10 mouse cellular contexts compared by ENCODE assay signal in the genomic region with DNA sequence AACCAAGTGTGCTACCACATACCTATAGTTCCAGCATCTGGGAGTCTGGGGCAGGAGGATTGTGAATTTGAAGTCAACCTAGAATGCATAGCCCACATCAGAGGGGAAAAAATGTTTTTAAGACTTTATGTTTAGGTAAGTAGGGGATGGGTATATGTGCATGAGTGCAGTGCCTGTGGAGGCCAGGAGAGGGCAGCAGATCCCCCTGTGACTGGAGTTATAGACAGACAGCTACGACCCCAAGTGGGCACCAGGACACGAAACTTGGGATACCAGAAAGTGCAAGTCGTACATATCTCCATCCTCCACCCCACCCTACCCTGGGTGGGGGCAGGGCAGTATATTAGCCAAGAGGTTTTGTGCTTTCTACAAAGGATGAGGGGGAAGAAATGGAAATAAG. TPM values are rescaled to one million over a fixed set of nuclear protein-coding genes. Genes with fewer than 3 reads are reported as not detected.
DNase-seq lines count a peak whose midpoint lies in the region; ATAC-seq and TF ChIP-seq lines count a peak whose summit lies in the region.
"Had no signal": no experiment of that assay in that cellular context is flagged by ENCODE, and none has a peak within 500 bp of the region (broad histone marks: within the 10 kb centered on the region; RNA-seq: fewer than 3 reads in every experiment).

No protein-coding gene starts in this region.

- WGBS in lung, adult 2 months = 34% methylated on average over 3 of the region's 3 CpGs
- 73% methylated on average over 3 of the region's 3 CpGs for WGBS in midbrain, postnatal 0 days

- H3K9ac ChIP-seq in midbrain, postnatal 0 days (replicated peaks; ENCODE audit: low read length, poor library complexity, severe bottlenecking) = no peak overlapping the region
- H3K9ac ChIP-seq: hindbrain, embryonic 15.5 days had no signal

- peak; percentile 80 for TF ChIP-seq CTCF in lung, adult 2 months (IDR thresholded peaks at IDR 0.05; ENCODE audit: insufficient read depth, low read length)
- TF ChIP-seq CTCF in midbrain, postnatal 0 days (IDR thresholded peaks at IDR 0.05) = peak; percentile 72

- no peak for ATAC-seq in midbrain, postnatal 0 days (ENCODE audit: low FRiP score)

- DNase-seq in adrenal gland, postnatal 10 days = peak; percentile 54
- DNase-seq in adrenal gland, adult 8-10 months = no peak
- DNase-seq in lung, adult 2 months = no peak
- no peak for DNase-seq in lung, adult 18-20 months
- peak; percentile 36 for DNase-seq in c-Kit-positive CD71-positive TER-119-positive erythroid progenitor cells, embryonic 14.5 days (ENCODE audit: low spot score)
- DNase-seq in midbrain, postnatal 0 days (ENCODE audit: low spot score) = peak; percentile 22
- DNase-seq in gastrocnemius, adult 8-10 months (ENCODE audit: low spot score in 2 of 2) = no peak
- DNase-seq in heart, adult 9 months (ENCODE audit: low spot score in 2 of 2) = no peak

- H3K4me2 ChIP-seq in midbrain, postnatal 0 days (ENCODE audit: low read depth, low read length, poor library complexity, severe bottlenecking) = no peak overlapping the region
- H3K4me2 ChIP-seq: hindbrain, embryonic 15.5 days had no signal

- H3K27ac ChIP-seq in midbrain, postnatal 0 days (ENCODE audit: low read depth, low read length) = no peak overlapping the region
- H3K27ac ChIP-seq: hindbrain, embryonic 15.5 days had no signal

- TF ChIP-seq POLR2A in lung, adult 2 months (IDR thresholded peaks at IDR 0.05; ENCODE audit: borderline replicate concordance, extremely low read depth, low read depth, low read length) = no peak

- H3K36me3 ChIP-seq in midbrain, postnatal 0 days (ENCODE audit: insufficient read depth, low read length) = peaks cover 44% of the 10 kb centered on the region

- H3K4me1 ChIP-seq in lung, adult 2 months (ENCODE audit: control insufficient read depth, insufficient read depth, low read length) = peaks cover 3% of the 10 kb centered on the region; the same call in 1 of the 2 replicates
- H3K4me1 ChIP-seq in midbrain, postnatal 0 days (ENCODE audit: insufficient read depth, low read length) = no peaks in the 10 kb centered on the region

- H3K9me3 ChIP-seq in midbrain, postnatal 0 days (ENCODE audit: low read length) = no peaks in the 10 kb centered on the region
- H3K9me3 ChIP-seq: hindbrain, embryonic 15.5 days had no signal

- no peaks in the 10 kb centered on the region for H3K27me3 ChIP-seq in midbrain, postnatal 0 days (ENCODE audit: insufficient read depth, low read length)
- H3K27me3 ChIP-seq: hindbrain, embryonic 15.5 days had no signal

- no peak overlapping the region for H3K4me3 ChIP-seq in lung, adult 2 months (replicated peaks; ENCODE audit: extremely low read depth, low read depth, low read length)
- H3K4me3 ChIP-seq in midbrain, postnatal 0 days (ENCODE audit: low read depth, low read length) = no peak overlapping the region
- H3K4me3 ChIP-seq: hindbrain, embryonic 15.5 days had no signal

RNA-seq across cellular contexts. Expression of gene Mia, which starts 4.0 kb away (rescaled TPM):
- total RNA-seq in adrenal gland, postnatal 10 days (2021) = under 1 TPM in 1 of 2 experiments, not detected in 1; 0.69 TPM
- total RNA-seq in adrenal gland, adult 8-10 months (2022) = under 1 TPM in 2 of 4 experiments, not detected in 2; 0.32 to 0.64 TPM
- 10.5 and 13.5 TPM in 2 replicates for polyA plus RNA-seq in lung, adult 2 months (2012; rRNA removed)
- total RNA-seq in midbrain, postnatal 0 days (2014; rRNA removed) = 4.3 and 20.6 TPM in 2 replicates
- polyA plus RNA-seq in midbrain, postnatal 0 days (2015; fragmentation: Nextera tagmentation; extraction: Ambion mirVana) = 17.6 and 20.4 TPM in 2 replicates
- under 1 TPM in 1 of 4 experiments, not detected in 3; 0.75 TPM for total RNA-seq in gastrocnemius, adult 8-10 months (2022)

RNA-seq across cellular contexts. Expression of gene Gm21983, which starts 4.1 kb away (rescaled TPM):
- total RNA-seq in adrenal gland, postnatal 10 days (2021) = not detected
- not detected for total RNA-seq in adrenal gland, adult 8-10 months (2022)
- not detected in 2 replicates for polyA plus RNA-seq in lung, adult 2 months (2012; rRNA removed)
- 2.0 TPM in 1 of 2 replicates, not detected in the other for total RNA-seq in midbrain, postnatal 0 days (2014; rRNA removed)
- not detected in 2 replicates for polyA plus RNA-seq in midbrain, postnatal 0 days (2015; fragmentation: Nextera tagmentation; extraction: Ambion mirVana)
- not detected for total RNA-seq in gastrocnemius, adult 8-10 months (2022)
- polyA plus RNA-seq: neural tube, embryonic 14.5 days had no signal

RNA-seq across cellular contexts. Expression of gene Rab4b, which starts 6.3 kb away (rescaled TPM):
- total RNA-seq in adrenal gland, postnatal 10 days (2021) = 10 to 100 TPM; 36.1 to 42.0 TPM
- 10 to 100 TPM; 60.6 to 88.0 (median 81.4) TPM for total RNA-seq in adrenal gland, adult 8-10 months (2022)
- polyA plus RNA-seq in lung, adult 2 months (2012; rRNA removed) = 67.8 and 69.0 TPM in 2 replicates
- 60.5 and 65.6 TPM in 2 replicates for total RNA-seq in midbrain, postnatal 0 days (2014; rRNA removed)
- 138 and 142 TPM in 2 replicates for polyA plus RNA-seq in midbrain, postnatal 0 days (2015; fragmentation: Nextera tagmentation; extraction: Ambion mirVana)
- total RNA-seq in gastrocnemius, adult 8-10 months (2022) = 1 to 10 TPM; 4.3 to 5.8 (median 4.7) TPM

RNA-seq across cellular contexts. Expression of gene BC024978, which starts 10.6 kb away (rescaled TPM):
- total RNA-seq in adrenal gland, postnatal 10 days (2021) = 10 to 100 TPM; 16.1 to 18.1 TPM
- 10 to 100 TPM; 24.7 to 29.3 (median 27.4) TPM for total RNA-seq in adrenal gland, adult 8-10 months (2022)
- 11.2 and 13.5 TPM in 2 replicates for polyA plus RNA-seq in lung, adult 2 months (2012; rRNA removed)
- 5.9 and 8.7 TPM in 2 replicates for total RNA-seq in midbrain, postnatal 0 days (2014; rRNA removed)
- 2.3 and 2.8 TPM in 2 replicates for polyA plus RNA-seq in midbrain, postnatal 0 days (2015; fragmentation: Nextera tagmentation; extraction: Ambion mirVana)
- 10 to 100 TPM; 13.2 to 20.5 (median 15.1) TPM for total RNA-seq in gastrocnemius, adult 8-10 months (2022)

RNA-seq across cellular contexts. Expression of gene Snrpa, which starts 11.1 kb away (rescaled TPM):
- total RNA-seq in adrenal gland, postnatal 10 days (2021) = 10 to 100 TPM; 59.6 to 66.9 TPM
- total RNA-seq in adrenal gland, adult 8-10 months (2022) = 10 to 100 TPM; 77.5 to 97.0 (median 85.2) TPM
- 135 and 136 TPM in 2 replicates for polyA plus RNA-seq in lung, adult 2 months (2012; rRNA removed)
- total RNA-seq in midbrain, postnatal 0 days (2014; rRNA removed) = 138 and 142 TPM in 2 replicates
- 147 and 151 TPM in 2 replicates for polyA plus RNA-seq in midbrain, postnatal 0 days (2015; fragmentation: Nextera tagmentation; extraction: Ambion mirVana)
- total RNA-seq in gastrocnemius, adult 8-10 months (2022) = 10 to 100 TPM; 27.9 to 32.9 (median 31.6) TPM

Comparison
In these comparisons a context has a peak if more than half of its experiments do, and no peak if none do; other contexts are left out.
1. DNase-seq: peak in adrenal gland, postnatal 10 days (single experiment), c-Kit-positive CD71-positive TER-119-positive erythroid progenitor cells, embryonic 14.5 days (single experiment) and midbrain, postnatal 0 days (single experiment); none in adrenal gland, adult 8-10 months (single experiment), lung, adult 2 months (single experiment), lung, adult 18-20 months (0 of 2), gastrocnemius, adult 8-10 months (0 of 2) and heart, adult 9 months (0 of 2).